Mouse (Mus musculus) MEL (cell line): ENCODE measurements around the gene Hsd17b13. TPM values are rescaled to one million over a fixed set of nuclear protein-coding genes. Genes with fewer than 3 reads are reported as not detected.
A peak's percentile ranks its signal among the peaks of the same experiment; 100 is the strongest.

Experiments used
- DNase-seq: peaks from one replicate; pipeline ENCODE4 v3.0.0; 2011; ENCODE audit warnings: low read depth, low spot score
- H3K27ac ChIP-seq: 2 replicates; pipeline ENCODE4 v1.5.1; 2012; ENCODE audit warnings: low read depth, mild to moderate bottlenecking, control low read depth, low read length, moderate library complexity; ENCODE audit not compliant: control insufficient read depth
- H3K27me3 ChIP-seq, 2 experiments: fragments of 150-350 bp in 1 of 2; sonication (generic) in 1 of 2; 2 replicates each; pipeline ENCODE4 v1.6.1; 2012; ENCODE audit warnings: low read length in 2 of 2, mild to moderate bottlenecking in 2 of 2, improper control_type of control experiment in 1 of 2, moderate library complexity in 1 of 2; ENCODE audit not compliant: insufficient read depth in 2 of 2, control insufficient read depth in 1 of 2
- H3K36me3 ChIP-seq, 2 experiments: 2 replicates each; pipeline ENCODE4 v1.6.1; 2012 to 2014; ENCODE audit warnings: low read length in 2 of 2, improper control_type of control experiment in 1 of 2, inconsistent platforms in 1 of 2, mild to moderate bottlenecking in 1 of 2; ENCODE audit not compliant: insufficient read depth in 2 of 2, control insufficient read depth in 1 of 2
- H3K4me1 ChIP-seq, 2 experiments: fragments of 150-350 bp in 1 of 2; sonication (generic) in 1 of 2; 2 replicates each; pipeline ENCODE4 v1.6.1; 2012; ENCODE audit warnings: low read length in 2 of 2, improper control_type of control experiment in 1 of 2, mild to moderate bottlenecking in 1 of 2; ENCODE audit not compliant: insufficient read depth in 2 of 2, control insufficient read depth in 1 of 2
- H3K4me3 ChIP-seq, 2 experiments: fragments of 150-350 bp in 1 of 2; sonication (generic) in 1 of 2; 2 replicates each; pipeline ENCODE4 v1.5.1; 2012; ENCODE audit warnings: low read depth in 2 of 2, low read length in 2 of 2, mild to moderate bottlenecking in 2 of 2, moderate library complexity in 2 of 2, control low read depth in 1 of 2, improper control_type of control experiment in 1 of 2; ENCODE audit not compliant: control insufficient read depth in 1 of 2, insufficient read depth in 1 of 2
- H3K79me2 ChIP-seq: 2 replicates; pipeline ENCODE4 v1.6.1; 2012; ENCODE audit warnings: mild to moderate bottlenecking, low read length, moderate library complexity; ENCODE audit not compliant: control insufficient read depth, poor library complexity, insufficient read depth
- H3K9ac ChIP-seq: 2 replicates; pipeline ENCODE4 v1.6.1; 2012; ENCODE audit warnings: low read depth, mild to moderate bottlenecking, control low read depth, low read length, moderate library complexity; ENCODE audit not compliant: control insufficient read depth, poor library complexity, severe bottlenecking
- H3K9me3 ChIP-seq: fragments of 150-350 bp; sonication (generic); replicated peaks from 2 replicates; pipeline ENCODE4 v1.6.1; 2012; ENCODE audit warnings: mild to moderate bottlenecking, low read length, improper control_type of control experiment, moderate library complexity; ENCODE audit not compliant: insufficient read depth
- BHLHE40 ChIP-seq: IDR thresholded peaks from 2 replicates; pipeline ENCODE4 v1.6.1; 2012; ENCODE audit warnings: low read depth, mild to moderate bottlenecking, inconsistent platforms, low read length, improper control_type of control experiment, borderline replicate concordance
- CHD1 ChIP-seq: IDR thresholded peaks from 2 replicates; pipeline ENCODE4 v1.6.1; 2012; ENCODE audit warnings: low read depth, mild to moderate bottlenecking, inconsistent platforms, low read length, improper control_type of control experiment
- CHD2 ChIP-seq: IDR thresholded peaks from 2 replicates; pipeline ENCODE4 v1.6.1; 2011; ENCODE audit warnings: low read length, improper control_type of control experiment
- CTCF ChIP-seq, 3 experiments: IDR thresholded peaks in 2 of 3; conservative IDR thresholded peaks in 1 of 3; 2 replicates each; pipeline ENCODE4 v1.5.1; 2011 to 2012; ENCODE audit warnings: low read length in 3 of 3, low read depth in 2 of 3, mild to moderate bottlenecking in 2 of 3, improper control_type of control experiment in 1 of 3, inconsistent platforms in 1 of 3, mixed read lengths in 1 of 3, moderate library complexity in 1 of 3; ENCODE audit not compliant: control insufficient read depth in 1 of 3, insufficient read depth in 1 of 3, poor library complexity in 1 of 3, severe bottlenecking in 1 of 3
- E2F4 ChIP-seq: IDR thresholded peaks from 2 replicates; pipeline ENCODE4 v1.6.1; 2011; ENCODE audit warnings: low read depth, low read length, improper control_type of control experiment, borderline replicate concordance
- ELF1 ChIP-seq: IDR thresholded peaks from 2 replicates; pipeline ENCODE4 v1.6.1; 2014; ENCODE audit warnings: low read depth, mild to moderate bottlenecking, inconsistent platforms, low read length, improper control_type of control experiment, moderate library complexity
- ETS1 ChIP-seq: IDR thresholded peaks from 2 replicates; pipeline ENCODE4 v1.6.1; 2012; ENCODE audit warnings: low read depth, mild to moderate bottlenecking, inconsistent platforms, low read length, improper control_type of control experiment, moderate library complexity
- GABPA ChIP-seq: IDR thresholded peaks from 2 replicates; pipeline ENCODE4 v1.6.1; 2012; ENCODE audit warnings: low read depth, mild to moderate bottlenecking, inconsistent platforms, low read length, improper control_type of control experiment, moderate library complexity
- HCFC1 ChIP-seq: IDR thresholded peaks from 2 replicates; pipeline ENCODE4 v1.6.1; 2012; ENCODE audit warnings: low read depth, mild to moderate bottlenecking, inconsistent platforms, low read length, improper control_type of control experiment, moderate library complexity
- KAT2A ChIP-seq: conservative IDR thresholded peaks from 2 replicates; pipeline ENCODE4 v1.6.1; 2012; ENCODE audit warnings: low read depth, low read length, improper control_type of control experiment, inconsistent platforms
- MAX ChIP-seq: IDR thresholded peaks from 2 replicates; pipeline ENCODE4 v1.6.1; 2011; ENCODE audit warnings: low read length, improper control_type of control experiment
- MAZ ChIP-seq: IDR thresholded peaks from 2 replicates; pipeline ENCODE4 v1.6.1; 2012; ENCODE audit warnings: low read depth, mild to moderate bottlenecking, inconsistent platforms, low read length, improper control_type of control experiment
- MXI1 ChIP-seq: IDR thresholded peaks from 2 replicates; pipeline ENCODE4 v1.6.1; 2011; ENCODE audit warnings: mild to moderate bottlenecking, low read depth, low read length, improper control_type of control experiment
- MYB ChIP-seq: IDR thresholded peaks from 2 replicates; pipeline ENCODE4 v1.6.1; 2011; ENCODE audit warnings: mild to moderate bottlenecking, low read depth, low read length, improper control_type of control experiment
- MYC ChIP-seq: IDR thresholded peaks from 2 replicates; pipeline ENCODE4 v1.6.1; 2011; ENCODE audit warnings: low read depth, mild to moderate bottlenecking, low read length, improper control_type of control experiment, moderate library complexity
- NELFE ChIP-seq: IDR thresholded peaks from 2 replicates; pipeline ENCODE4 v1.6.1; 2011; ENCODE audit warnings: low read depth, low read length, improper control_type of control experiment
- NRF1 ChIP-seq: IDR thresholded peaks from 2 replicates; pipeline ENCODE4 v1.6.1; 2014; ENCODE audit warnings: low read depth, mild to moderate bottlenecking, inconsistent platforms, low read length, improper control_type of control experiment, moderate library complexity; ENCODE audit not compliant: poor library complexity, insufficient read depth, severe bottlenecking
- POLR2A ChIP-seq, 2 experiments: IDR thresholded peaks; 2 replicates each; pipeline ENCODE4 v1.6.1; 2011 to 2012; ENCODE audit warnings: low read length in 2 of 2, mild to moderate bottlenecking in 2 of 2, control low read depth in 1 of 2, improper control_type of control experiment in 1 of 2, low read depth in 1 of 2, moderate library complexity in 1 of 2; ENCODE audit not compliant: control insufficient read depth in 1 of 2, insufficient read depth in 1 of 2, poor library complexity in 1 of 2
- POLR2AphosphoS2 ChIP-seq: IDR thresholded peaks from 2 replicates; pipeline ENCODE4 v1.6.1; 2011; ENCODE audit warnings: low read length, improper control_type of control experiment
- POLR2AphosphoS5 ChIP-seq: IDR thresholded peaks from 2 replicates; pipeline ENCODE4 v1.6.1; 2012; ENCODE audit warnings: low read depth, borderline replicate concordance, mild to moderate bottlenecking, inconsistent platforms, low read length, moderate library complexity, mixed read lengths
- RAD21 ChIP-seq: IDR thresholded peaks from 2 replicates; pipeline ENCODE4 v1.6.1; 2011; ENCODE audit warnings: mild to moderate bottlenecking, low read depth, low read length, improper control_type of control experiment
- RCOR1 ChIP-seq: IDR thresholded peaks from 2 replicates; pipeline ENCODE4 v1.6.1; 2012; ENCODE audit warnings: low read depth, mild to moderate bottlenecking, inconsistent platforms, low read length, improper control_type of control experiment
- SIN3A ChIP-seq: IDR thresholded peaks from 2 replicates; pipeline ENCODE4 v1.6.1; 2012; ENCODE audit warnings: low read length, improper control_type of control experiment, inconsistent platforms
- SMC3 ChIP-seq: IDR thresholded peaks from 2 replicates; pipeline ENCODE4 v1.6.1; 2011; ENCODE audit warnings: low read depth, low read length, improper control_type of control experiment
- TAL1 ChIP-seq: IDR thresholded peaks from 2 replicates; pipeline ENCODE4 v1.6.1; 2012; ENCODE audit warnings: mild to moderate bottlenecking, inconsistent platforms, low read length, moderate library complexity, mixed read lengths
- TBP ChIP-seq: IDR thresholded peaks from 2 replicates; pipeline ENCODE4 v1.8.0; 2011; ENCODE audit warnings: low read depth, low read length, improper control_type of control experiment
- TCF12 ChIP-seq: IDR thresholded peaks from 2 replicates; pipeline ENCODE4 v1.6.1; 2014; ENCODE audit warnings: low read depth, mild to moderate bottlenecking, inconsistent platforms, low read length, improper control_type of control experiment, moderate library complexity
- UBTF ChIP-seq: IDR thresholded peaks from 2 replicates; pipeline ENCODE4 v1.6.1; 2012; ENCODE audit warnings: low read depth, mild to moderate bottlenecking, inconsistent platforms, low read length, improper control_type of control experiment, moderate library complexity, borderline replicate concordance; ENCODE audit not compliant: insufficient read depth
- USF1 ChIP-seq: IDR thresholded peaks from 2 replicates; pipeline ENCODE4 v1.6.1; 2014; ENCODE audit warnings: low read depth, mild to moderate bottlenecking, inconsistent platforms, low read length, improper control_type of control experiment, moderate library complexity
- USF2 ChIP-seq, 2 experiments: IDR thresholded peaks; 2 replicates each; pipeline ENCODE4 v1.6.1; 2011 to 2012; ENCODE audit warnings: improper control_type of control experiment in 2 of 2, low read length in 2 of 2, borderline replicate concordance in 1 of 2, inconsistent platforms in 1 of 2, low read depth in 1 of 2, mild to moderate bottlenecking in 1 of 2; ENCODE audit not compliant: insufficient read depth in 1 of 2
- ZC3H11A ChIP-seq: IDR thresholded peaks from 2 replicates; pipeline ENCODE4 v1.6.1; 2012; ENCODE audit warnings: low read depth, mild to moderate bottlenecking, inconsistent platforms, low read length, improper control_type of control experiment
- ZKSCAN1 ChIP-seq: IDR thresholded peaks from 2 replicates; pipeline ENCODE4 v1.6.1; 2012; ENCODE audit warnings: low read depth, mild to moderate bottlenecking, inconsistent platforms, low read length, improper control_type of control experiment, moderate library complexity
- ZNF384 ChIP-seq: IDR thresholded peaks from 2 replicates; pipeline ENCODE4 v1.6.1; 2012; ENCODE audit warnings: low read depth, mild to moderate bottlenecking, inconsistent platforms, low read length, improper control_type of control experiment
- polyA plus RNA-seq, 2 experiments: library from polyadenylated mRNA; stranded (reverse) in 1 of 2; unstranded in 1 of 2; fragments of >175 nt in 1 of 2; fragments of >200 nt in 1 of 2; gene quantifications; 2 replicates each; pipeline versions ENCODE4 v1.2.1 to v1.2.4; 2012; ENCODE audit warnings: low replicate concordance in 2 of 2, low read depth in 1 of 2; ENCODE audit not compliant: insufficient read length in 2 of 2, insufficient read depth in 1 of 2, missing spikeins in 1 of 2
- total RNA-seq: library from RNA; depleted of rRNA; stranded (reverse); fragments of 300-350 nt; gene quantifications from 2 replicates; pipeline ENCODE4 v1.2.3, GENCODE M21; 2012

Gene Hsd17b13
- total and polyA plus RNA-seq, 3 experiments: 0.08 TPM; not detected in 2

GRCm38 (mm10) chr5:103927429-103928195, 49.6 kb downstream of the Hsd17b13 start:
- peak overlapping the region; percentile 63 to 79 for H3K4me3 ChIP-seq
- TF ChIP-seq HCFC1 (no peak), MYB (no peak), ETS1 (peak; percentile 51; the same call in 1 of the 2 replicates), POLR2AphosphoS5 (no peak), RAD21 (peak; percentile 71), CTCF (IDR thresholded peaks at IDR 0.05 in 2 of 3, conservative IDR thresholded peaks at IDR 0.05 in 1 of 3; ENCODE audit: control insufficient read depth in 1 of 3, insufficient read depth in 1 of 3, low read depth in 2 of 3, low read length in 3 of 3, poor library complexity in 1 of 3, severe bottlenecking in 1 of 3) (peak; percentile 74 to 90 (median 87)), ZKSCAN1 (no peak), NELFE (no peak), USF1 (no peak), SIN3A (peak; percentile 40), ZNF384 (no peak), USF2 (IDR thresholded peaks at IDR 0.05; ENCODE audit: borderline replicate concordance in 1 of 2, insufficient read depth in 1 of 2, low read depth in 1 of 2, low read length in 2 of 2) (no peak), ZC3H11A (peak; percentile 59), POLR2A (IDR thresholded peaks at IDR 0.05; ENCODE audit: control insufficient read depth in 1 of 2, insufficient read depth in 1 of 2, low read depth in 1 of 2, low read length in 2 of 2, poor library complexity in 1 of 2) (no peak), MAX (no peak; the same call in 1 of the 2 replicates), KAT2A (no peak), MXI1 (no peak), MYC (no peak), TAL1 (no peak), CHD1 (no peak), GABPA (no peak), MAZ (no peak), NRF1 (no peak), TCF12 (no peak), UBTF (no peak), POLR2AphosphoS2 (no peak), ELF1 (no peak), SMC3 (peak; percentile 76), CHD2 (no peak), TBP (no peak), E2F4 (no peak), RCOR1 (no peak), BHLHE40 (no peak)
- TF ChIP-seq, all 39 proteins: peak for 6
- peak overlapping the region; percentile 73 for H3K9ac ChIP-seq
- peak; percentile 92 for DNase-seq
- H3K9me3 ChIP-seq: no peaks in the 10 kb centered on the region
- no peaks in the 10 kb centered on the region for H3K27me3 ChIP-seq
- H3K27ac ChIP-seq: peak overlapping the region; percentile 40
- H3K4me1 ChIP-seq: peaks cover 0 to 5% of the 10 kb centered on the region in 2 experiments; a peak in 3 of 4 replicates
- peaks cover 0 to 8% of the 10 kb centered on the region in 2 experiments; a peak in 2 of 4 replicates for H3K36me3 ChIP-seq
- no peaks in the 10 kb centered on the region for H3K79me2 ChIP-seq
